Mouse (Mus musculus) lung, adult 2 months (tissue): ENCODE results near the gene Gm26897.

Experiments used
- CTCF ChIP-seq: fragments of 200-500 bp; IDR thresholded peaks from 2 replicates; pipeline ENCODE4 v1.5.1; 2011; ENCODE audit warnings: mild to moderate bottlenecking, low read length, control low read depth; ENCODE audit not compliant: insufficient read depth
- POLR2A ChIP-seq: fragments of 200-500 bp; IDR thresholded peaks from 2 replicates; pipeline ENCODE4 v1.6.1; 2011; ENCODE audit warnings: low read depth, mild to moderate bottlenecking, control low read depth, low read length, borderline replicate concordance; ENCODE audit errors: extremely low read depth

GRCm38 (mm10) chr5:111770266-111770665 lies 36.5 kb downstream of the Gm26897 start:
- TF ChIP-seq CTCF (no peak), POLR2A (no peak)
